Mouse (Mus musculus) heart, adult 8-10 months (tissue): Measurements from ENCODE around the gene Lipi. TPM values are rescaled to one million over a fixed set of nuclear protein-coding genes. Genes with fewer than 3 reads are reported as not detected.

Experiments
- DNase-seq: peaks from one replicate; pipeline ENCODE4 v3.0.0; 2022; ENCODE audit warnings: low spot score
- total RNA-seq, 4 experiments: library from RNA; stranded (reverse); gene quantifications; 2 replicates each; pipeline ENCODE4 v1.2.4; 2022

Gene Lipi
- not detected for total RNA-seq

GRCm38 (mm10) chr16:75585961-75586360 is at the start of gene Lipi:
Lipi (minus strand) TSS chr16:75586061.
- DNase-seq: no peak

- no peak for DNase-seq
These were observed 42.0 kb upstream of the Lipi start for GRCm38 (mm10) chr16:75627862-75628261.

- DNase-seq: peak; percentile 11
These were observed 31.9 kb upstream of the Lipi start for GRCm38 (mm10) chr16:75617651-75618349.

- no peak for DNase-seq
These were observed 26.7 kb upstream of the Lipi start for GRCm38 (mm10) chr16:75612561-75612960.

GRCm38 (mm10) chr16:75606415-75606814 is 20.6 kb upstream of the Lipi start:
- no peak for DNase-seq

GRCm38 (mm10) chr16:75593501-75594183 is 7.8 kb upstream of the Lipi start:
- no peak for DNase-seq

GRCm38 (mm10) chr16:75592671-75593500 is 7.0 kb upstream of the Lipi start, which contains the start of gene Rbm11:
Rbm11 (plus strand) TSS chr16:75592844.
- peak; percentile 44 for DNase-seq

- no peak for DNase-seq
These were observed 605 bp upstream of the Lipi start for GRCm38 (mm10) chr16:75586466-75586865.

GRCm38 (mm10) chr16:75582279-75582678 is 3.6 kb downstream of the Lipi start:
- no peak for DNase-seq

- no peak for DNase-seq
These were observed 23.0 kb downstream of the Lipi start for GRCm38 (mm10) chr16:75562910-75563309.

GRCm38 (mm10) chr16:75545310-75545709 is 40.6 kb downstream of the Lipi start:
- no peak for DNase-seq

- DNase-seq: no peak
These were observed 47.9 kb downstream of the Lipi start for GRCm38 (mm10) chr16:75537784-75538565.

- DNase-seq: no peak
These were observed 54.2 kb downstream of the Lipi start for GRCm38 (mm10) chr16:75531705-75532104.

- DNase-seq: no peak
These were observed 89.3 kb downstream of the Lipi start for GRCm38 (mm10) chr16:75496568-75496967.

Other genes starting within 250 kb of the Lipi start
- under 1 TPM in 1 of 4 experiments, not detected in 3; 0.14 TPM for gene Rbm11, start 6.8 kb upstream of the Lipi start, total RNA-seq
- 10 to 100 TPM; 13.0 to 15.2 (median 15.0) TPM for gene Hspa13, start 181.0 kb upstream of the Lipi start, total RNA-seq